Mouse (Mus musculus) mammary gland, adult 2 months (tissue): ENCODE results near the gene Mtmr12. TPM values are rescaled to one million over a fixed set of nuclear protein-coding genes. Genes with fewer than 3 reads are reported as not detected.

Experiments used
- polyA plus RNA-seq: library from polyadenylated mRNA; depleted of rRNA; stranded (reverse); fragments of >200 nt; gene quantifications from 2 replicates; pipeline ENCODE4 v1.2.3, GENCODE M21; 2012; ENCODE audit warnings: low replicate concordance; rRNA removed

Mtmr12 gene
- polyA plus RNA-seq, result 18.3 and 25.4 TPM in 2 replicates

GRCm38 (mm10) chr15:12204319-12205159 is at the start of gene Mtmr12:
Gene Mtmr12 (plus strand): TSS chr15:12205028.

DNA sequence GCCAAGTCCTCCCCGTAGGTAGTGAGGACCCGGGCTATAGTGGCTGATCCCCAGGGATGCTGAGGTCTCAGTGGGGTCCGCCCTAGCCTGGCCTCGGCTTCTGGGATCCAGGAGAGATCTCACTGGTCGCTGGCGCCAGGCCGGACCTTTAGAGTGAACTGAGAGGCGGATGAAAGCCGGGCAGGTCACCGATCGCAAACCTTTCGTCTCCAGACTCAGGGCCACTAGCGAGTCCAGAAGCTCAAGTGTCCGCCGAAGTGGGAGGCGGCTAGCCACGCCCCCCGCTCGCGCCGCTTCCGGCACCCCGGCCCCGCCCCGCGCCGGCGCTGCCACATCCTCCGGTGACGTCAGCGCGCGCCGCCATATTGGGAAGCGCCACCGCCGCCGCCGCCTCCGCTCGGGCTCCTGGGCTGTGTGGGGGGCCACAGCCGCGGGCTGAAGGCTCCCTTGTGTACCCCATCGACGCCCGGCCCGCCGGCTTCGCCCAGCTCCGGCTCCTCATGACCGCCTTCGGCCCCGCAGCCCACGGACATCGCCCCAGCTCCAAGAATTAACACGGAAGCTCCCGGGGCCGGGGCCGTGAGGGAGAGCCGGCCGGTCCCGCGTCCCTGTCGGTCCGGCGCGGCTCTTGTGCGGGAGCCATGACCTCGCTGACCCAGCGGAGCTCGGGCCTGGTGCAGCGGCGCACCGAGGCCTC is 116.4 kb downstream of the Mtmr12 start, which contains the start of gene Golph3:
Golph3 (plus strand) TSS at position 360 of the 697 bp plus-strand sequence.

GRCm38 (mm10) chr15:12321788-12322621 is 117.2 kb downstream of the Mtmr12 start, which contains the start of gene 1810049J17Rik:
Gene 1810049J17Rik (minus strand): TSS chr15:12321899.

Other genes starting within 250 kb of the Mtmr12 start
- gene Sub1, start 208.0 kb upstream of the Mtmr12 start, polyA plus RNA-seq, result 1.2 and 4.6 TPM in 2 replicates
- gene Zfr, start 87.2 kb upstream of the Mtmr12 start, polyA plus RNA-seq, result 140 and 156 TPM in 2 replicates
- gene Golph3, start 116.4 kb downstream of the Mtmr12 start, polyA plus RNA-seq, result 68.4 and 101 TPM in 2 replicates
- not detected in 2 replicates for gene 1810049J17Rik, start 116.9 kb downstream of the Mtmr12 start, polyA plus RNA-seq